Mouse (Mus musculus): ENCODE results near the gene Fam186a. TPM values are rescaled to one million over a fixed set of nuclear protein-coding genes. Genes with fewer than 3 reads are reported as not detected.
A peak's percentile ranks its signal among the peaks of the same experiment; 100 is the strongest.
"Not testable (repeated sequence)": the region's sequence is repeated elsewhere in the genome, so short reads cannot be mapped to it uniquely, and the experiment has no call there.

The Fam186a gene
- polyA plus RNA-seq (2016; fragmentation: Nextera tagmentation; extraction: Ambion mirVana), result not detected in 2 replicates

DNA sequence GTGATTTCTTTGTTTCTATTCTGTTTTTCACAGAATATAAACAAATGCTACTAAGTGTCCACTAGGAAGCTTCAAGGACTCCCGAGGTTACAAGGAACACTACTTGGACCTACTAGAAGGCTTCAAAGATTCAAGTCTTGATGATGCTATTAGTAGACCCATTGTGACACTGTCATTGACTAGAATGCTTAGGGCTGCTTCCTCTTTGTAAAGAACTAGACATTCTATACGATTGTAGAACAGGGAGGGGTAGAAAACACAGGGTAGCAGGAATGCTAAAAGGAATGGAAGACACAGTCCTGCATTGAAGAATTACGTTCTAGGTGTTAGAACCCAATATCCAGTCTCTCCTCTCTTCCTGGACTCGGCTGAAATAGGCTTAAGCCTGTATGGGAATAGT, at the start of gene Fam186a:
Fam186a (minus strand) TSS at position 101 of the 400 bp plus-strand sequence.
- Histone ChIP-seq H3K36me3 (no peaks in the 10 kb centered on the region), H3K27ac (ENCODE audit: poor library complexity, severe bottlenecking) (no peak within 1 kb of the TSS), H3K27me3 (replicated peaks) (0 out of 2 replicates have a peak, but pooled peaks cover 2% of the 10 kb centered on the region), H3K4me3 (no peak within 1 kb of the TSS), H3K4me1 (replicated peaks) (no peaks in the 10 kb centered on the region), H3K4me2 (no peak within 1 kb of the TSS), H3K9me3 (replicated peaks) (no peaks in the 10 kb centered on the region), H3K9ac (no peak within 1 kb of the TSS)
- WGBS, result 77% methylated on average over 4 of the region's 4 CpGs
- ATAC-seq (ENCODE audit: insufficient number of reproducible peaks, low FRiP score), result no peak

DNA sequence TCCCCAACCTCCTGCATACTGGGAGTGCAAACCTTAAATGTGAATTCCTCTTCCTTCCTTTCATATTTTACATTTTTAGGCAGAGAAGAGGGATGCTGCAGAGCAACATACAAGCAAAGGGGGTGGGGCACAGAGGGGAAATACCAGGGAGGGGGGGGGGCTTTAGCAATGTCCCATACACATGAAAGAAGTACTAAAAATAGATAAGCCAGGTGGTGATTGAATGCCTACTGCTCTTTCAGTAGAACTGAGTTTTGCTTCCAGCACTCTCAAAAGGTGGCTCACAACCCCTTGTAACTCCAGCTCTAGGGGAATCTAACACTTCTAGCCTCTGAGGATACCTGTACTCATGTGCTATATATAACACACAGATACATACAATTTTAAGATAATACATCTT, 39.3 kb upstream of the Fam186a start:
- no peak for ATAC-seq (ENCODE audit: insufficient number of reproducible peaks, low FRiP score)

DNA sequence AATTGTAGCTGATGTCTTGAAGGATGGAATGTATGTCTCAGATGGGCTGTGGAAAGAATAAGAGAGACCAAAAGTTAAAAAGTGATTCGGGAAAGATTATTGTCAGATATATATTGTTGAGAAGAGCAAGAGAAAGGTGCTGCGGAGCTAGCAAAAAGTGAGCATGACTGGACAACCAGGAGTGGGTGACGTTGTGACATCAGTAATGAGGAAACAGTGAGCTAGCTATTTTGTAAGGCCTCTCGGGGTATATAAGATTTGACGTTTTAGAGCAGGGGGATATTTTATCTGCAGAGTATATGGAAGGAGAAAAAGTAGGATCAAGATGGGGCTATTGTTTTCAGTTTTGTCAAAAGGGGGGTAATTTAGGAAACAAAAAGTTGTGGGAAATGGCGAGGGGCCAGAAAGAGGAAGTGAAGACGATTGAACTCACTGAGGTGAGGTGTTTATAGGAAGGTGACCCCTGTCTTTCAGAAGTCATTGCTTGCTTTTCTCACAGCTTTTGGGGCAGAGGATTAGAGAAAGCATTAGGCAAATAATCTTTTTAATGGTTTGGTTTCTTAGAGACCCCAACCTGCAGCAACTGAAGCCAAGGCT, 37.9 kb upstream of the Fam186a start:
- no peaks in the 10 kb centered on the region for H3K27me3 ChIP-seq (replicated peaks)
- no peaks in the 10 kb centered on the region for H3K9me3 ChIP-seq (replicated peaks)
- no peak overlapping the region for H3K9ac ChIP-seq
- H3K4me1 ChIP-seq (replicated peaks), result peaks cover 8% of the 10 kb centered on the region; the same call in 1 of the 2 replicates
- no peak overlapping the region for H3K4me3 ChIP-seq
- 87% methylated on average over 7 of the region's 7 CpGs for WGBS
- no peak overlapping the region for H3K27ac ChIP-seq (ENCODE audit: poor library complexity, severe bottlenecking)
- ATAC-seq (ENCODE audit: insufficient number of reproducible peaks, low FRiP score), result no peak
- no peak overlapping the region for H3K4me2 ChIP-seq
- peaks cover 74% of the 10 kb centered on the region for H3K36me3 ChIP-seq

More for the DNA sequence above, 39.3 kb upstream of the Fam186a start:
- Histone ChIP-seq H3K27ac (ENCODE audit: poor library complexity, severe bottlenecking) (peak overlapping the region; percentile 48; the same call in 1 of the 2 replicates), H3K36me3 (peaks cover 80% of the 10 kb centered on the region), H3K9me3 (replicated peaks) (no peaks in the 10 kb centered on the region), H3K9ac (no peak overlapping the region), H3K4me2 (no peak overlapping the region), H3K4me3 (no peak overlapping the region), H3K4me1 (replicated peaks) (peaks cover 8% of the 10 kb centered on the region; the same call in 1 of the 2 replicates), H3K27me3 (replicated peaks) (no peaks in the 10 kb centered on the region)

DNA sequence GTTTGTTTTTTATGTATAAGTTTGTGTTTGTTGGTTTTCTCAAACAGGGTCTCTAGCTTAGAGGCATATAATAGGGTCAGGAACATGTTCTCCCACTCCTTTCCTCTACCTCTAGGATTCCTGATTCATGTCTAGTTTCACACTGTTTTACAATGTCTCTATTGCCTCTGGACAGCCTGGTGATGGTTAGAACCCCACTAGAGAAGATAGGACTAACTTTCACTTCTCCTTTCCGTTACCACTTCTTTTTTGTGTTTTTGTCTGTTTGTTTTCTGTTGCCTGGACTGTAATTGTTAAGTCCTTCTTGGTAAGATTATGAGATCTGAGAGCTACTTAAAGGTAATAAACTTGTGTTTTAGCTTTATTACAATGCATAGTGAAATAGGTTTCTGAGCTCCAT, 32.5 kb upstream of the Fam186a start:
- no peak overlapping the region for H3K9ac ChIP-seq
- H3K4me3 ChIP-seq, result no peak overlapping the region
- no peaks in the 10 kb centered on the region for H3K4me1 ChIP-seq (replicated peaks)
- H3K9me3 ChIP-seq (replicated peaks), result no peaks in the 10 kb centered on the region
- WGBS, result 98% methylated on average over 1 of the region's 1 CpGs
- no peak overlapping the region for H3K4me2 ChIP-seq
- H3K36me3 ChIP-seq, result peaks cover 59% of the 10 kb centered on the region
- H3K27me3 ChIP-seq (replicated peaks), result no peaks in the 10 kb centered on the region
- no peak for ATAC-seq (ENCODE audit: insufficient number of reproducible peaks, low FRiP score)
- H3K27ac ChIP-seq (ENCODE audit: poor library complexity, severe bottlenecking), result no peak overlapping the region

DNA sequence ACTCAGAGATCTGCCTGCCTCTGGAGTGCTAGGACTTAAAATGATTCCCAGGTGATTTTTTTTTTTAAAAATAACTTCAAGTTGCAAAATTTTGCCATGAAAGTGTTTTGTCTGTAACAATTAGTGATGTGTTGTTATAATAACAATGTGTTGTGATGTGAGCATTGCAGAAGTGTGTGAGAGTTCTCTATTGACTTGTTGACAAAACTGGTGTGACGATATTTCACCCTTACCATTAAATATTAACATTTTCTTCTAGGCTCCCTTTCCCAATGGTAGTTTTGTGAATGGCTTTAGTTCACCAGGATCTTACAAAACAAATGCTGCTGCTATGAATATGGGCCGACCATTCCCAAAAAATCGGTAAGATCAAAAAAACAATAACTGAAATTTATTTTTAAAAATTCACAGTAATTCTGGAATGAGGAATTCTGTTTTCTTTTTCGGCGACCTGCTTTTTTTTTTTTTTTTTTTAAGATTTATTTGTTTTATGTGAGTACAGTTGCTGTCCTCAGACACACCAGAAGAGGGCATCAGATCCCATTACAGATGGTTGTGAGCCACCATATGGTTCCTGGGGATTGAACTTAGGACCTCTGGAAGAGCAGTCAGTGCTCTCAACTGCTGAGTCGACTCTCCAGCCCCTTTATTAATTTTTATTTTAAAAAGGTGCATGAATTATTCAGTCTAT, 30.4 kb upstream of the Fam186a start:
- Histone ChIP-seq H3K27ac (ENCODE audit: poor library complexity, severe bottlenecking) (no peak overlapping the region), H3K9me3 (replicated peaks) (no peaks in the 10 kb centered on the region), H3K4me1 (replicated peaks) (no peaks in the 10 kb centered on the region), H3K27me3 (replicated peaks) (no peaks in the 10 kb centered on the region), H3K36me3 (peaks cover 52% of the 10 kb centered on the region), H3K4me3 (no peak overlapping the region), H3K4me2 (no peak overlapping the region), H3K9ac (no peak overlapping the region)
- ATAC-seq (ENCODE audit: insufficient number of reproducible peaks, low FRiP score), result no peak
- 95% methylated on average over 6 of the region's 6 CpGs for WGBS

DNA sequence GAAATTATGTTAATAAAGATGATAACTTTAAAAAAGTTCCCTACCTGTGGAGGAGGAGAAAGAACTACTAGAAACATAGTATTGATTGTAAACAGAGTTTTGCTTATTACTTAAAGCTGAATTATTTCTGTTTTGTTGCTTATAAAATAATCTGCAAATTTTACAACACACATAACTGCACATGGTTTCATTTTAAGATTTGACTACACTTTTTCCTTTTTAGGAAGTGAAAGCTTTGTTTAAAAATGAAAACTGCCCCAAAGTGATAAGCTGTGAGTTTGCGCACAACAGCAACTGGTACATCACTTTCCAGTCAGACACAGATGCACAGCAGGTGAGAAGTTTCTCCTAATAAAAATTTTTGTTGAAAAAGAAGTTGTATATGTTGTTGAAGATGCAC, 26.2 kb upstream of the Fam186a start:
- H3K4me1 ChIP-seq (replicated peaks), result no peaks in the 10 kb centered on the region
- no peak for ATAC-seq (ENCODE audit: insufficient number of reproducible peaks, low FRiP score)
- H3K4me2 ChIP-seq, result no peak overlapping the region
- no peak overlapping the region for H3K4me3 ChIP-seq
- WGBS, result 95% methylated on average over 1 of the region's 1 CpGs
- H3K9me3 ChIP-seq (replicated peaks), result no peaks in the 10 kb centered on the region
- H3K9ac ChIP-seq, result no peak overlapping the region
- no peaks in the 10 kb centered on the region for H3K27me3 ChIP-seq (replicated peaks)
- H3K36me3 ChIP-seq, result peaks cover 56% of the 10 kb centered on the region
- H3K27ac ChIP-seq (ENCODE audit: poor library complexity, severe bottlenecking), result no peak overlapping the region

DNA sequence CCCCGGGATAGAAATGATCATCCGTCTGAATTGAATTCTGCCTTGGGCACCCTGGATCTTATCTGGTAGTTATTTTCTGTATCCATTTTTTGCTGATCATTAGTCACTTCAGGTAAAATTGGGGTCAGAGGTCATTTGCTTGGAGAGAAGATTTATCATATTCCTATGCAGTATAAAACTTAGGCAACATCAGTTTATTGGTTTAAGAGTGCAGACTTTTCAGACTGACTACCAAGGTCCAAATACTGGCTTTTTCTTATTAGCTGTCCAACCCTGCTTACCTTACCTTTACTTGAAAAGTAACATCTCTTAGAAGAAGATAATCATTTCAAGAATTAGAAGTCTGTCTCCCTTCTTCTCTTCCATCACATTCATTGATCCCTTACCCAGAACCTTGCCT, 12.9 kb upstream of the Fam186a start:
- Histone ChIP-seq H3K36me3 (no peaks in the 10 kb centered on the region), H3K27ac (ENCODE audit: poor library complexity, severe bottlenecking) (no peak overlapping the region), H3K9ac (no peak overlapping the region), H3K9me3 (replicated peaks) (no peaks in the 10 kb centered on the region), H3K4me1 (replicated peaks) (peaks cover 15% of the 10 kb centered on the region), H3K27me3 (replicated peaks) (no peaks in the 10 kb centered on the region), H3K4me2 (no peak overlapping the region), H3K4me3 (no peak overlapping the region)
- ATAC-seq (ENCODE audit: insufficient number of reproducible peaks, low FRiP score), result no peak
- WGBS, result 88% methylated on average over 2 of the region's 2 CpGs

DNA sequence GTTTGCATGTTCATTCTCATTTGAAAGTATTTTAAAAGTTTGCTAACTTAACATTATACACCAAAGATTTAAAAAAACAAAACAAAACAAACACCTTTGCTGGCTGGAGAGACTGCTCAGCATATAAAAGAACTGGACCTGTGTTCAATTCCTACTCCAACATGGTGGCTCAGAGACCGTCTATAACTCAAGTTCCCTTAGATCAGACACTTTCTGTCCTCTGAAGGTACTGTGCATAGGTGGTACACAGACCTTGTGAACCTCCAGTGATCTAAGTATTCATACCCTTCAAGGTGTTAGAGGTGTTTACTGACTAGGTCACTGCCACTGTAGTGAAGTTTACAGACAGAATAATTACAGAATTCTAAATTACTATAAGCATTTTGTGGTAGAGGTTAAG, 12.4 kb upstream of the Fam186a start:
- Histone ChIP-seq H3K36me3 (no peaks in the 10 kb centered on the region), H3K4me2 (no peak overlapping the region), H3K4me1 (replicated peaks) (peaks cover 17% of the 10 kb centered on the region), H3K27ac (ENCODE audit: poor library complexity, severe bottlenecking) (no peak overlapping the region), H3K4me3 (no peak overlapping the region), H3K9me3 (replicated peaks) (no peaks in the 10 kb centered on the region), H3K9ac (no peak overlapping the region), H3K27me3 (replicated peaks) (no peaks in the 10 kb centered on the region)
- no peak for ATAC-seq (ENCODE audit: insufficient number of reproducible peaks, low FRiP score)
- 81% methylated on average over 1 of the region's 1 CpGs for WGBS

DNA sequence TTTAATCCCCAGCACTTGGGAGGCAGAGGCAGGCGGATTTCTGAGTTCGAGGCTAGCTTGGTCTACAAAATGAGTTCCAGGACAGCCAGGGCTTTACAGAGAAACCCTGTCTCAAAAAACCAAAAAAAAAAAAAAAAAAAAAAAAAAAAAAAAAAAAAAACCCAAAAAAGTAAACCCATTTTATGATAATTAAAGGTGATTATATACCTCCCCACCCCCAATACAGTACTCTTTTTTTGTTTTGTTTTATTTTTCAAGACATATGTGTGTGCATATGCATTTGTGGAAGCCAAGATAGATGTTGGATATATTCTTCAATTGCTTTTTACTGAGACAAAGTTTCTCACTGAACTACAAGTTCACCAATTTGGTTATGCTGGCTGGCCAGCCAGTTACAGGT, 9.3 kb upstream of the Fam186a start:
- not testable (repeated sequence) for H3K27me3 ChIP-seq (replicated peaks); H3K36me3 ChIP-seq; ATAC-seq (ENCODE audit: insufficient number of reproducible peaks, low FRiP score); H3K9ac ChIP-seq; H3K4me2 ChIP-seq; H3K9me3 ChIP-seq (replicated peaks); H3K4me3 ChIP-seq; H3K27ac ChIP-seq (ENCODE audit: poor library complexity, severe bottlenecking)
- H3K4me1 ChIP-seq (replicated peaks), result peaks cover 14% of the 10 kb centered on the region
- 95% methylated on average over 2 of the region's 2 CpGs for WGBS

DNA sequence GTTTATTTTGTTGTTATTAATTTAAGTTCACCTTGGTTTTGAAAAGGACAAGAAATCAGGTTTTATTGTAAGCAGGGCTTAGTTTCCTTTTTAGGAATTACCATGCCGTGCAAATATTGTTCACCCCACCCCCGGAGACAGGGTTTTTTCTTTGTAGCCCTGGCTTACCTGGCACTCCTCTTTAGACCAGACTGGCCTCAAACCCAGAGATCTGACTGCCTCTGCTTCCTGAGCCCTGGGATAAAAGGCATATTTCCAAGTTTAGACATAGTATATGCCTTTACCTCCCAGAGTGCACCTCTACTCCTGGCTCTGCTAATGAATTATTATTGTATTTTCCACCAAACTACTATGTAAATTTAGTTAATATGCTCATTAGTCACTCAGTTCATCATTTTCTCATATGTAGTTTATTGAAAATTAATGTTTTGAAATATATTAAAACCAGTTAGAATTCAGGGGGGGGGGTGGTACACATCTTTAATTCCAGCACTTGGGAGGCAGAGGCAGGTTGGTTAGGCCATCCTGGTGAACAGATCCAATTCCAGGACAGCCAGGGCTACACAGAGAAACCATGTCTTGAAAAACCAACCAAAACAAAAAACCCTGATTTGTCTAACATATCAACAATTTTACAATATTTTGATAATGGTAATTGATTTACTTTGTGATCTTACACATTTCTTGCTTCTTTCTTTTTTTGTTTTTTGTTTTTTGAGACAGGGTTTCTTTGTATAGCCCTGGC, 7.8 kb upstream of the Fam186a start:
- 0 out of 2 replicates have a peak overlapping the region, but pooled peaks have one; percentile 15 for H3K4me3 ChIP-seq

More for the DNA sequence above, 7.8 kb upstream of the Fam186a start:
- 72% methylated on average over 2 of the region's 2 CpGs for WGBS
- Histone ChIP-seq H3K36me3 (no peaks in the 10 kb centered on the region), H3K4me1 (replicated peaks) (peaks cover 14% of the 10 kb centered on the region), H3K27me3 (replicated peaks) (no peaks in the 10 kb centered on the region), H3K27ac (ENCODE audit: poor library complexity, severe bottlenecking) (no peak overlapping the region), H3K9me3 (replicated peaks) (no peaks in the 10 kb centered on the region), H3K9ac (no peak overlapping the region), H3K4me2 (peak overlapping the region; percentile 48)
- no peak for ATAC-seq (ENCODE audit: insufficient number of reproducible peaks, low FRiP score)
